Mouse (Mus musculus): ENCODE data around the gene Sgtb. TPM values are rescaled to one million over a fixed set of nuclear protein-coding genes. Genes with fewer than 3 reads are reported as not detected.

The Sgtb gene
- polyA plus RNA-seq, 1 experiment from 2014 or later, result 8.0 TPM

GRCm38 (mm10) chr13:104154180-104154579 is 44.6 kb downstream of the Sgtb start:
- no peak overlapping the region for H3K4me3 ChIP-seq (ENCODE audit: low read depth, low read length)
- no peak overlapping the region for H3K4me2 ChIP-seq (ENCODE audit: low read depth, low read length)
- DNase-seq (ENCODE audit: low spot score), result no peak
- 0 out of 2 replicates have a peak, but pooled peaks cover 4% of the 10 kb centered on the region for H3K4me1 ChIP-seq (ENCODE audit: control insufficient read depth, insufficient read depth, low read length)
- H3K27ac ChIP-seq (replicated peaks; ENCODE audit: low read depth, low read length), result no peak overlapping the region
- no peaks in the 10 kb centered on the region for H3K27me3 ChIP-seq (replicated peaks; ENCODE audit: control insufficient read depth, insufficient read depth, low read length)
- H3K9ac ChIP-seq (ENCODE audit: low read depth, low read length), result no peak overlapping the region
- no peaks in the 10 kb centered on the region for H3K9me3 ChIP-seq (ENCODE audit: control insufficient read depth, low read length)
- peaks cover 48% of the 10 kb centered on the region for H3K36me3 ChIP-seq (ENCODE audit: control insufficient read depth, insufficient read depth, low read length)
- WGBS, result 96% methylated on average over 5 of the region's 5 CpGs
- no peak for ATAC-seq (ENCODE audit: low read depth)

- H3K9ac ChIP-seq (ENCODE audit: low read depth, low read length), result no peak overlapping the region
- ATAC-seq (ENCODE audit: low read depth), result no peak
- no peak overlapping the region for H3K4me2 ChIP-seq (ENCODE audit: low read depth, low read length)
- H3K27ac ChIP-seq (replicated peaks; ENCODE audit: low read depth, low read length), result peak overlapping the region; percentile 67
- no peak for DNase-seq (ENCODE audit: low spot score)
- H3K36me3 ChIP-seq (ENCODE audit: control insufficient read depth, insufficient read depth, low read length), result peaks cover 50% of the 10 kb centered on the region
- H3K4me1 ChIP-seq (ENCODE audit: control insufficient read depth, insufficient read depth, low read length), result 0 out of 2 replicates have a peak, but pooled peaks cover 4% of the 10 kb centered on the region
- 76% methylated on average over 7 of the region's 7 CpGs for WGBS
- H3K4me3 ChIP-seq (ENCODE audit: low read depth, low read length), result no peak overlapping the region
- H3K27me3 ChIP-seq (replicated peaks; ENCODE audit: control insufficient read depth, insufficient read depth, low read length), result no peaks in the 10 kb centered on the region
- no peaks in the 10 kb centered on the region for H3K9me3 ChIP-seq (ENCODE audit: control insufficient read depth, low read length)
Observed at GRCm38 (mm10) chr13:104155106-104155505, 45.6 kb downstream of the Sgtb start.

- Histone ChIP-seq H3K27ac (replicated peaks; ENCODE audit: low read depth, low read length) (peak overlapping the region; percentile 67; the same call in 1 of the 2 replicates), H3K9me3 (ENCODE audit: control insufficient read depth, low read length) (no peaks in the 10 kb centered on the region), H3K4me2 (ENCODE audit: low read depth, low read length) (no peak overlapping the region), H3K4me3 (ENCODE audit: low read depth, low read length) (no peak overlapping the region), H3K4me1 (ENCODE audit: control insufficient read depth, insufficient read depth, low read length) (0 out of 2 replicates have a peak, but pooled peaks cover 4% of the 10 kb centered on the region), H3K36me3 (ENCODE audit: control insufficient read depth, insufficient read depth, low read length) (peaks cover 51% of the 10 kb centered on the region), H3K9ac (ENCODE audit: low read depth, low read length) (no peak overlapping the region), H3K27me3 (replicated peaks; ENCODE audit: control insufficient read depth, insufficient read depth, low read length) (no peaks in the 10 kb centered on the region)
- ATAC-seq (ENCODE audit: low read depth) (no peak), DNase-seq (ENCODE audit: low spot score) (peak; percentile 71)
- WGBS, result 45% methylated on average over 1 of the region's 1 CpGs
Observed at GRCm38 (mm10) chr13:104155686-104156085, 46.1 kb downstream of the Sgtb start.

GRCm38 (mm10) chr13:104171711-104172110 is 62.2 kb downstream of the Sgtb start:
- H3K27me3 ChIP-seq (replicated peaks; ENCODE audit: control insufficient read depth, insufficient read depth, low read length), result no peaks in the 10 kb centered on the region
- DNase-seq (ENCODE audit: low spot score) (no peak), ATAC-seq (ENCODE audit: low read depth) (no peak)
- H3K27ac ChIP-seq (replicated peaks; ENCODE audit: low read depth, low read length), result no peak overlapping the region
- H3K9me3 ChIP-seq (ENCODE audit: control insufficient read depth, low read length), result 0 out of 2 replicates have a peak, but pooled peaks cover 3% of the 10 kb centered on the region
- H3K9ac ChIP-seq (ENCODE audit: low read depth, low read length), result no peak overlapping the region
- 92% methylated on average over 5 of the region's 5 CpGs for whole genome bisulfite sequencing
- no peak overlapping the region for H3K4me2 ChIP-seq (ENCODE audit: low read depth, low read length)
- H3K4me1 ChIP-seq (ENCODE audit: control insufficient read depth, insufficient read depth, low read length), result 0 out of 2 replicates have a peak, but pooled peaks cover 4% of the 10 kb centered on the region
- peaks cover 25% of the 10 kb centered on the region for H3K36me3 ChIP-seq (ENCODE audit: control insufficient read depth, insufficient read depth, low read length)
- H3K4me3 ChIP-seq (ENCODE audit: low read depth, low read length), result no peak overlapping the region

GRCm38 (mm10) chr13:104172498-104172897 is 63.0 kb downstream of the Sgtb start:
- H3K36me3 ChIP-seq (ENCODE audit: control insufficient read depth, insufficient read depth, low read length), result peaks cover 19% of the 10 kb centered on the region
- peaks cover 8% of the 10 kb centered on the region for H3K4me1 ChIP-seq (ENCODE audit: control insufficient read depth, insufficient read depth, low read length)
- no peak overlapping the region for H3K4me3 ChIP-seq (ENCODE audit: low read depth, low read length)
- no peak overlapping the region for H3K27ac ChIP-seq (replicated peaks; ENCODE audit: low read depth, low read length)
- H3K9me3 ChIP-seq (ENCODE audit: control insufficient read depth, low read length), result 0 out of 2 replicates have a peak, but pooled peaks cover 3% of the 10 kb centered on the region
- no peak overlapping the region for H3K4me2 ChIP-seq (ENCODE audit: low read depth, low read length)
- H3K27me3 ChIP-seq (replicated peaks; ENCODE audit: control insufficient read depth, insufficient read depth, low read length), result no peaks in the 10 kb centered on the region
- no peak overlapping the region for H3K9ac ChIP-seq (ENCODE audit: low read depth, low read length)
- ATAC-seq (ENCODE audit: low read depth), result no peak
- no peak for DNase-seq (ENCODE audit: low spot score)

GRCm38 (mm10) chr13:104176874-104177273 is 67.3 kb downstream of the Sgtb start:
- H3K9ac ChIP-seq (ENCODE audit: low read depth, low read length), result peak overlapping the region; percentile 53
- ATAC-seq (ENCODE audit: low read depth) (no peak), DNase-seq (ENCODE audit: low spot score) (no peak)
- peak overlapping the region; percentile 81 for H3K4me3 ChIP-seq (ENCODE audit: low read depth, low read length)
- no peaks in the 10 kb centered on the region for H3K9me3 ChIP-seq (ENCODE audit: control insufficient read depth, low read length)
- H3K4me2 ChIP-seq (ENCODE audit: low read depth, low read length), result peak overlapping the region; percentile 70
- H3K36me3 ChIP-seq (ENCODE audit: control insufficient read depth, insufficient read depth, low read length), result peaks cover 10% of the 10 kb centered on the region; the same call in 1 of the 2 replicates
- no peaks in the 10 kb centered on the region for H3K27me3 ChIP-seq (replicated peaks; ENCODE audit: control insufficient read depth, insufficient read depth, low read length)
- peaks cover 14% of the 10 kb centered on the region for H3K4me1 ChIP-seq (ENCODE audit: control insufficient read depth, insufficient read depth, low read length)
- H3K27ac ChIP-seq (replicated peaks; ENCODE audit: low read depth, low read length), result no peak overlapping the region
- WGBS, result 71% methylated on average over 3 of the region's 3 CpGs

- Histone ChIP-seq H3K4me3 (ENCODE audit: low read depth, low read length) (peak within 1 kb of the TSS; percentile 81), H3K27ac (replicated peaks; ENCODE audit: low read depth, low read length) (peak within 1 kb of the TSS; percentile 80), H3K4me2 (ENCODE audit: low read depth, low read length) (peak within 1 kb of the TSS; percentile 70), H3K9me3 (ENCODE audit: control insufficient read depth, low read length) (no peaks in the 10 kb centered on the region), H3K36me3 (ENCODE audit: control insufficient read depth, insufficient read depth, low read length) (peaks cover 15% of the 10 kb centered on the region), H3K9ac (ENCODE audit: low read depth, low read length) (peak within 1 kb of the TSS; percentile 81), H3K27me3 (replicated peaks; ENCODE audit: control insufficient read depth, insufficient read depth, low read length) (no peaks in the 10 kb centered on the region), H3K4me1 (ENCODE audit: control insufficient read depth, insufficient read depth, low read length) (peaks cover 14% of the 10 kb centered on the region)
- DNase-seq (ENCODE audit: low spot score) (peak; percentile 93), ATAC-seq (ENCODE audit: low read depth) (peak; percentile 87)
- WGBS, result under 1% methylated on average over 32 of the region's 32 CpGs
Observed at GRCm38 (mm10) chr13:104177796-104178649, 68.5 kb downstream of the Sgtb start, which contains the start of gene Trappc13. Trappc13 (minus strand) TSS chr13:104178469.

- no peaks in the 10 kb centered on the region for H3K27me3 ChIP-seq (replicated peaks; ENCODE audit: control insufficient read depth, insufficient read depth, low read length)
- peaks cover 14% of the 10 kb centered on the region for H3K4me1 ChIP-seq (ENCODE audit: control insufficient read depth, insufficient read depth, low read length)
- H3K4me3 ChIP-seq (ENCODE audit: low read depth, low read length), result peak within 1 kb of the TSS; percentile 81
- peak within 1 kb of the TSS; percentile 80 for H3K27ac ChIP-seq (replicated peaks; ENCODE audit: low read depth, low read length)
- DNase-seq (ENCODE audit: low spot score) (peak; percentile 100), ATAC-seq (ENCODE audit: low read depth) (peak; percentile 98)
- no peaks in the 10 kb centered on the region for H3K9me3 ChIP-seq (ENCODE audit: control insufficient read depth, low read length)
- under 1% methylated on average over 31 of the region's 38 CpGs for WGBS
- peaks cover 16% of the 10 kb centered on the region for H3K36me3 ChIP-seq (ENCODE audit: control insufficient read depth, insufficient read depth, low read length)
- H3K4me2 ChIP-seq (ENCODE audit: low read depth, low read length), result peak within 1 kb of the TSS; percentile 70
- H3K9ac ChIP-seq (ENCODE audit: low read depth, low read length), result peak within 1 kb of the TSS; percentile 81
Observed at GRCm38 (mm10) chr13:104178650-104179121, 69.1 kb downstream of the Sgtb start, which contains the start of gene Trim23. Trim23 (plus strand) TSS chr13:104178797.
